Comparison of ENCODE assay signal across 8 mouse cellular contexts in the genomic region with DNA sequence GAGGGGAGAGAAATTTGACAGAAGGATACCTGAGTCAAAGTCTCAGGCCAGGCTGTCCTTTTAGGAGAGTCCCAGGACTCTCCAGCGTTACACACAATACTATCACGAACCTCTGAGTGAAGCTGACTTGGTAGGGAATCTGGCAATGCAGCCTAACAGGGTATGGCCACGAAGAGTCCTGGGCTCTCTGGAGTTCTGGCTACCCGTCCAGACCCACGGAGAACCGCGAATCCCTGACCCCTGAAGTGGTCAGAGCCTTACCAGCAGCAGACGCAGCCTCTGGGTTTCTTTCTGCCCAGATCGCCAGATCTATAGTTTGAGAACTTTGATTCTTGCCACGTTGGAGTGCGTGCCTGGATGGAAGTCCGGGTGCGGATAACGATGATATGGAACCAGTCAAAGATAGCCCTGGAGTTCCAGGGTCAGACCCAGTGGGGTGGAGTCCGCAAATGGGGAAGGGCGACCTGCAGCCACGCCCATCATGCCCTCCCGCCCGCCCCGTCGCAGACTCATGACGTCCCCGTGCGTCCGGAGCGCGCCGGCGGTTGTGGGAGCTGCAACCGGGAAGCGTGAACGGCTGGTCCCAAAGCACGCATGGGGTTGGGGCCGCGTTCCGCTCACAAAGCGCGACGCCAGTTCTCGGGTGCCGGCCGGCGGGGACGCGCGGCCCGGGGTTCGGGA. TPM values are rescaled to one million over a fixed set of nuclear protein-coding genes. Genes with fewer than 3 reads are reported as not detected.
DNase-seq lines count a peak whose midpoint lies in the region; ATAC-seq and TF ChIP-seq lines count a peak whose summit lies in the region.

A gene (minus strand): TSS at position 511 of the 681 bp plus-strand sequence.
A gene (plus strand): TSS at position 514 of the 681 bp plus-strand sequence.

- H3K27me3 ChIP-seq in forebrain, embryonic 15.5 days: no peaks in the 10 kb centered on the region
- H3K27me3 ChIP-seq in neural tube, embryonic 14.5 days (ENCODE audit: control insufficient read depth, insufficient read depth, low read length): no peaks in the 10 kb centered on the region
- H3K27me3 ChIP-seq in testis, adult 2 months (ENCODE audit: control insufficient read depth, insufficient read depth, low read length): no peaks in the 10 kb centered on the region

- intact Hi-C loops in heart, postnatal 14 days (cut with DNase I): loop anchor here (2.0 to 10.0 kb wide), 2 partner anchors 115 to 251 kb away; a partner anchor contains a TSS

- WGBS in forebrain, embryonic 15.5 days: 1% methylated on average over 48 of the region's 48 CpGs
- WGBS in large intestine, adult 2 months: 1% methylated on average over 48 of the region's 48 CpGs
- 1% methylated on average over 48 of the region's 48 CpGs for WGBS in neural tube, embryonic 14.5 days

- ATAC-seq in forebrain, embryonic 15.5 days (replicated peaks): peak; percentile 85
- ATAC-seq in neural tube, embryonic 14.5 days (ENCODE audit: low read depth): peak; percentile 83

- peak; percentile 90 for DNase-seq in ES-CJ7 (ENCODE audit: low read depth, low spot score)
- DNase-seq in cerebellum, adult 11-12 months: peak; percentile 82
- DNase-seq in heart, postnatal 14 days: peak; percentile 89 to 92
- no peak for DNase-seq in large intestine, adult 2 months (ENCODE audit: low read depth, low spot score)
- peak; percentile 85 to 88 for DNase-seq in lung, adult 18-20 months

- peak within 1 kb of the TSS; percentile 53; the same call in 1 of the 2 replicates for H3K27ac ChIP-seq in forebrain, embryonic 15.5 days (replicated peaks)
- 0 out of 2 replicates have a peak within 1 kb of the TSS, but pooled peaks have one; percentile 0 for H3K27ac ChIP-seq in neural tube, embryonic 14.5 days (ENCODE audit: low read depth, low read length)
- H3K27ac ChIP-seq in testis, adult 2 months (ENCODE audit: control insufficient read depth, insufficient read depth, low read depth, low read length): peak within 1 kb of the TSS; percentile 86

- H3K9me3 ChIP-seq in forebrain, embryonic 15.5 days: no peaks in the 10 kb centered on the region
- no peaks in the 10 kb centered on the region for H3K9me3 ChIP-seq in neural tube, embryonic 14.5 days (ENCODE audit: control insufficient read depth, low read length)

- no peak for TF ChIP-seq CTCF in testis, adult 2 months (IDR thresholded peaks at IDR 0.05; ENCODE audit: control insufficient read depth, insufficient read depth, insufficient replicate concordance, low read depth, low read length)

- peak; percentile 56; the same call in 1 of the 2 replicates for TF ChIP-seq POLR2A in testis, adult 2 months (IDR thresholded peaks at IDR 0.05; ENCODE audit: control insufficient read depth, low read depth, low read length)

- peak within 1 kb of the TSS; percentile 96 for H3K4me2 ChIP-seq in forebrain, embryonic 15.5 days (replicated peaks)
- H3K4me2 ChIP-seq in neural tube, embryonic 14.5 days (ENCODE audit: low read depth, low read length): peak within 1 kb of the TSS; percentile 96

- H3K4me3 ChIP-seq in forebrain, embryonic 15.5 days: peak within 1 kb of the TSS; percentile 75
- peak within 1 kb of the TSS; percentile 84 for H3K4me3 ChIP-seq in neural tube, embryonic 14.5 days (ENCODE audit: low read depth, low read length)
- H3K4me3 ChIP-seq in testis, adult 2 months (ENCODE audit: control insufficient read depth, low read depth, low read length): peak within 1 kb of the TSS; percentile 96

- peak within 1 kb of the TSS; percentile 73 for H3K9ac ChIP-seq in forebrain, embryonic 15.5 days (replicated peaks)
- H3K9ac ChIP-seq in neural tube, embryonic 14.5 days (replicated peaks; ENCODE audit: low read depth, low read length): peak within 1 kb of the TSS; percentile 74

- H3K36me3 ChIP-seq in forebrain, embryonic 15.5 days: peaks cover 27% of the 10 kb centered on the region
- H3K36me3 ChIP-seq in neural tube, embryonic 14.5 days (ENCODE audit: control insufficient read depth, insufficient read depth, low read length): 0 out of 2 replicates have a peak, but pooled peaks cover under 1% of the 10 kb centered on the region
- no peaks in the 10 kb centered on the region; the same call in 1 of the 2 replicates for H3K36me3 ChIP-seq in testis, adult 2 months (ENCODE audit: control insufficient read depth, insufficient read depth, low read length)

- H3K4me1 ChIP-seq in forebrain, embryonic 15.5 days: peaks cover 35% of the 10 kb centered on the region
- H3K4me1 ChIP-seq in neural tube, embryonic 14.5 days (ENCODE audit: control insufficient read depth, insufficient read depth, low read length): peaks cover 23% of the 10 kb centered on the region
- H3K4me1 ChIP-seq in testis, adult 2 months (ENCODE audit: control insufficient read depth, insufficient read depth, low read length): peaks cover 11% of the 10 kb centered on the region

RNA-seq across cellular contexts. Expression of the first gene that starts in this region (rescaled TPM):
- polyA plus RNA-seq in forebrain, embryonic 15.5 days (2015; fragmentation: Nextera tagmentation; extraction: Ambion mirVana): 77.1 and 82.7 TPM in 2 replicates
- total RNA-seq in heart, postnatal 14 days (2021): 10 to 100 TPM; 54.6 to 56.2 TPM
- 78.0 and 141 TPM in 2 replicates for polyA plus RNA-seq in large intestine, adult 2 months (2012; rRNA removed)
- polyA plus RNA-seq in neural tube, embryonic 14.5 days (2014; fragmentation: Nextera tagmentation; extraction: Ambion mirVana): 73.6 and 75.5 TPM in 2 replicates
- polyA plus RNA-seq in testis, adult 2 months (2012; rRNA removed): 322 and 330 TPM in 2 replicates

RNA-seq across cellular contexts. Expression of the second gene that starts in this region (rescaled TPM):
- 39.7 and 41.4 TPM in 2 replicates for polyA plus RNA-seq in forebrain, embryonic 15.5 days (2015; fragmentation: Nextera tagmentation; extraction: Ambion mirVana)
- total RNA-seq in heart, postnatal 14 days (2021): 10 to 100 TPM; 11.2 to 11.4 TPM
- polyA plus RNA-seq in large intestine, adult 2 months (2012; rRNA removed): 16.0 and 21.7 TPM in 2 replicates
- 27.4 and 30.1 TPM in 2 replicates for polyA plus RNA-seq in neural tube, embryonic 14.5 days (2014; fragmentation: Nextera tagmentation; extraction: Ambion mirVana)
- polyA plus RNA-seq in testis, adult 2 months (2012; rRNA removed): 142 and 144 TPM in 2 replicates

Comparison
In these comparisons a context has a peak if more than half of its experiments do, and no peak if none do; other contexts are left out.
1. H3K27ac ChIP-seq: peak in every context shown above with its lines; median percentile 86 in testis, adult 2 months; 53 in forebrain, embryonic 15.5 days; 0 in neural tube, embryonic 14.5 days.